ENCODE assay signal across 17 mouse cellular contexts in genomic region chr5:6870970-6871369, GRCm38 (mm10).
DNase-seq lines count a peak whose midpoint lies in the region; ATAC-seq and TF ChIP-seq lines count a peak whose summit lies in the region.
"Had no signal": no experiment of that assay in that cellular context is flagged by ENCODE, and none has a peak within 500 bp of the region (broad histone marks: within the 10 kb centered on the region; RNA-seq: fewer than 3 reads in every experiment).

No protein-coding gene starts in this region.

- no peak overlapping the region for H3K4me3 ChIP-seq in forebrain, postnatal 0 days (ENCODE audit: low read depth, low read length)
- no peak overlapping the region for H3K4me3 ChIP-seq in forebrain, embryonic 14.5 days (ENCODE audit: low read depth, low read length)
- H3K4me3 ChIP-seq: embryonic facial prominence, embryonic 13.5 days; embryonic facial prominence, embryonic 15.5 days; erythroblast, embryonic 14.5 days; forebrain, embryonic 10.5 days; forebrain, embryonic 13.5 days had no signal

- no peak overlapping the region for H3K4me2 ChIP-seq in forebrain, postnatal 0 days (ENCODE audit: low read depth)
- no peak overlapping the region for H3K4me2 ChIP-seq in forebrain, embryonic 14.5 days (ENCODE audit: low read length)
- H3K4me2 ChIP-seq: embryonic facial prominence, embryonic 13.5 days; embryonic facial prominence, embryonic 15.5 days; forebrain, embryonic 13.5 days had no signal

- TF ChIP-seq CTCF in forebrain, postnatal 0 days (IDR thresholded peaks at IDR 0.05; ENCODE audit: low read depth) = no peak

- no peaks in the 10 kb centered on the region for H3K4me1 ChIP-seq in forebrain, postnatal 0 days (ENCODE audit: insufficient read depth)
- no peaks in the 10 kb centered on the region for H3K4me1 ChIP-seq in forebrain, embryonic 14.5 days (ENCODE audit: control insufficient read depth, insufficient read depth, low read length)
- H3K4me1 ChIP-seq: embryonic facial prominence, embryonic 13.5 days; embryonic facial prominence, embryonic 15.5 days; forebrain, embryonic 10.5 days; forebrain, embryonic 13.5 days had no signal

- no peak; the same call in 1 of the 2 replicates for ATAC-seq in forebrain, postnatal 0 days
- ATAC-seq in forebrain, embryonic 14.5 days = no peak
- ATAC-seq: forebrain, embryonic 13.5 days had no signal

- no peaks in the 10 kb centered on the region for H3K27me3 ChIP-seq in forebrain, postnatal 0 days (ENCODE audit: insufficient read depth, low read length)
- H3K27me3 ChIP-seq in forebrain, embryonic 14.5 days (replicated peaks; ENCODE audit: control insufficient read depth, insufficient read depth, low read length) = no peaks in the 10 kb centered on the region
- H3K27me3 ChIP-seq: embryonic facial prominence, embryonic 13.5 days; embryonic facial prominence, embryonic 15.5 days; forebrain, embryonic 13.5 days had no signal

- H3K36me3 ChIP-seq in forebrain, postnatal 0 days (ENCODE audit: insufficient read depth) = no peaks in the 10 kb centered on the region
- no peaks in the 10 kb centered on the region for H3K36me3 ChIP-seq in forebrain, embryonic 14.5 days (ENCODE audit: control insufficient read depth, insufficient read depth, low read length)
- H3K36me3 ChIP-seq: embryonic facial prominence, embryonic 13.5 days; embryonic facial prominence, embryonic 15.5 days; forebrain, embryonic 10.5 days had no signal

- intact Hi-C loops in left cerebral cortex, postnatal 14 days (cut with DNase I) = no loop called here

- DNase-seq in forebrain, postnatal 0 days = peak; percentile 2
- no peak for DNase-seq in forebrain, embryonic 14.5 days (ENCODE audit: low spot score)
- peak; percentile 2 for DNase-seq in left cerebral cortex, adult 11 months (ENCODE audit: low spot score)
- no peak for DNase-seq in left cerebral cortex, postnatal 14 days (ENCODE audit: low spot score in 2 of 2)
- peak; percentile 49 for DNase-seq in telencephalon, adult 2 months (ENCODE audit: low read depth, low spot score)
- DNase-seq in embryo, embryonic 10.5 days (ENCODE audit: low spot score) = no peak
- DNase-seq: adrenal gland, adult 2 months; adrenal gland, postnatal 10 days; adrenal gland, postnatal 25 days; cerebellum, adult 11-12 months; cerebellum, adult 9-10 months; embryo, embryonic 11 days had no signal

- H3K9me3 ChIP-seq in forebrain, postnatal 0 days (ENCODE audit: low read length) = no peaks in the 10 kb centered on the region
- H3K9me3 ChIP-seq in forebrain, embryonic 14.5 days (replicated peaks; ENCODE audit: control insufficient read depth, low read length) = no peaks in the 10 kb centered on the region
- H3K9me3 ChIP-seq: embryonic facial prominence, embryonic 13.5 days; embryonic facial prominence, embryonic 15.5 days; forebrain, embryonic 10.5 days; forebrain, embryonic 13.5 days had no signal

- no peak overlapping the region for H3K9ac ChIP-seq in forebrain, postnatal 0 days
- no peak overlapping the region for H3K9ac ChIP-seq in forebrain, embryonic 14.5 days (ENCODE audit: low read length)
- H3K9ac ChIP-seq: embryonic facial prominence, embryonic 13.5 days; embryonic facial prominence, embryonic 15.5 days; forebrain, embryonic 13.5 days had no signal

- no peak overlapping the region for H3K27ac ChIP-seq in forebrain, postnatal 0 days (ENCODE audit: low read depth, low read length)
- H3K27ac ChIP-seq in forebrain, embryonic 14.5 days (ENCODE audit: low read depth, low read length) = no peak overlapping the region
- H3K27ac ChIP-seq: embryonic facial prominence, embryonic 13.5 days; embryonic facial prominence, embryonic 15.5 days; forebrain, embryonic 10.5 days; forebrain, embryonic 13.5 days had no signal

Comparison
In these comparisons a context has a peak if more than half of its experiments do, and no peak if none do; other contexts are left out.
1. DNase-seq: peak in forebrain, postnatal 0 days (single experiment), left cerebral cortex, adult 11 months (single experiment) and telencephalon, adult 2 months (single experiment); none in forebrain, embryonic 14.5 days (single experiment), left cerebral cortex, postnatal 14 days (0 of 2) and embryo, embryonic 10.5 days (single experiment).